Mouse (Mus musculus): ENCODE results near the gene Ciz1.

GRCm38 (mm10) chr2:32358381-32358780 lies 6.3 kb downstream of the Ciz1 start:
- TF ChIP-seq CTCF (IDR thresholded peaks at IDR 0.05; ENCODE audit: low read depth, low read length) (no peak), POLR2A (IDR thresholded peaks at IDR 0.05; ENCODE audit: borderline replicate concordance, low read depth, low read length) (no peak)

All from bone marrow macrophage, adult 2 months (primary cell).